Mouse (Mus musculus) cerebellum, adult 8-10 months (tissue): ENCODE data around the gene Duxbl3.
A peak's percentile ranks its signal among the peaks of the same experiment; 100 is the strongest.
"Not testable (repeated sequence)": the region's sequence is repeated elsewhere in the genome, so short reads cannot be mapped to it uniquely, and the experiment has no call there.

Source experiments
- DNase-seq: peaks from one replicate; pipeline ENCODE4 v3.0.0; 2022

The Duxbl3 gene

GRCm38 (mm10) chr14:26257756-26258617 lies at the start of gene Duxbl3:
Gene Duxbl3 (plus strand): TSS chr14:26257962.
- DNase-seq = not testable (repeated sequence)

- DNase-seq = not testable (repeated sequence)
These were observed 41.3 kb upstream of the Duxbl3 start for GRCm38 (mm10) chr14:26216233-26217000.

- DNase-seq = not testable (repeated sequence)
These were observed 20.6 kb upstream of the Duxbl3 start for GRCm38 (mm10) chr14:26237183-26237582.

- DNase-seq = not testable (repeated sequence)
These were observed 967 bp downstream of the Duxbl3 start for GRCm38 (mm10) chr14:26258729-26259128.

- DNase-seq = not testable (repeated sequence)
These were observed 29.0 kb downstream of the Duxbl3 start for GRCm38 (mm10) chr14:26286737-26287136.

- no peak for DNase-seq
These were observed 36.1 kb downstream of the Duxbl3 start for GRCm38 (mm10) chr14:26293859-26294258.

GRCm38 (mm10) chr14:26297055-26297454 lies 39.3 kb downstream of the Duxbl3 start:
- DNase-seq = no peak

- DNase-seq = no peak
These were observed 39.7 kb downstream of the Duxbl3 start for GRCm38 (mm10) chr14:26297484-26297883.

- DNase-seq = peak; percentile 24
These were observed 45.3 kb downstream of the Duxbl3 start for GRCm38 (mm10) chr14:26303111-26303510.

- no peak for DNase-seq
These were observed 48.3 kb downstream of the Duxbl3 start for GRCm38 (mm10) chr14:26306032-26306431.

GRCm38 (mm10) chr14:26308813-26309212 lies 51.1 kb downstream of the Duxbl3 start:
- DNase-seq = no peak

GRCm38 (mm10) chr14:26309511-26309910 lies 51.7 kb downstream of the Duxbl3 start:
- no peak for DNase-seq

GRCm38 (mm10) chr14:26316246-26316730 lies 58.5 kb downstream of the Duxbl3 start:
- DNase-seq = no peak
